Mouse (Mus musculus) liver, embryonic 11.5 days (tissue): ENCODE data around the gene Ctcf. TPM values are rescaled to one million over a fixed set of nuclear protein-coding genes. Genes with fewer than 3 reads are reported as not detected.
A peak's percentile ranks its signal among the peaks of the same experiment; 100 is the strongest.

ENCODE experiments used
- ATAC-seq: fragments of 200-750 bp; cut with Nextera tagmentation; replicated peaks from 2 replicates; pipeline ENCODE4 v1.8.0; 2017; ENCODE audit warnings: moderate number of reproducible peaks, mild to moderate bottlenecking, moderate TSS enrichment, moderate library complexity; ENCODE audit not compliant: low FRiP score
- DNase-seq: peaks from one replicate; pipeline ENCODE4 v3.0.0-alpha.2; 2017; ENCODE audit warnings: low spot score
- H3K27ac ChIP-seq: fragments of 300-500 bp; sonication (generic); 2 replicates; pipeline ENCODE4 v1.5.1; 2014; ENCODE audit warnings: mild to moderate bottlenecking, low read depth, low read length, control low read depth
- H3K27me3 ChIP-seq: fragments of 300-500 bp; sonication (generic); replicated peaks from 2 replicates; pipeline ENCODE4 v1.6.1; 2014; ENCODE audit warnings: low read length, mixed read lengths; ENCODE audit not compliant: control insufficient read depth, insufficient read depth
- H3K36me3 ChIP-seq: fragments of 300-500 bp; sonication (generic); 2 replicates; pipeline ENCODE4 v1.6.1; 2014; ENCODE audit warnings: mild to moderate bottlenecking, low read length, moderate library complexity, mixed read lengths; ENCODE audit not compliant: control insufficient read depth, insufficient read depth
- H3K4me1 ChIP-seq: fragments of 300-500 bp; sonication (generic); replicated peaks from 2 replicates; pipeline ENCODE4 v1.6.1; 2014; ENCODE audit warnings: low read length, mixed read lengths; ENCODE audit not compliant: control insufficient read depth, insufficient read depth
- H3K4me2 ChIP-seq: fragments of 300-500 bp; sonication (generic); 2 replicates; pipeline ENCODE4 v1.6.1; 2014; ENCODE audit warnings: mild to moderate bottlenecking, control low read depth, moderate library complexity
- H3K4me3 ChIP-seq: fragments of 300-500 bp; sonication (generic); 2 replicates; pipeline ENCODE4 v1.5.1; 2014; ENCODE audit warnings: low read depth, low read length, control low read depth
- H3K9ac ChIP-seq: fragments of 300-500 bp; sonication (generic); 2 replicates; pipeline ENCODE4 v1.6.1; 2014; ENCODE audit warnings: low read depth, low read length, control low read depth
- H3K9me3 ChIP-seq: fragments of 300-500 bp; sonication (generic); 2 replicates; pipeline ENCODE4 v1.6.1; 2016; ENCODE audit warnings: low read length, inconsistent platforms, mixed read lengths; ENCODE audit not compliant: control insufficient read depth
- WGBS: fragments of 180-500 bp; shearing (Covaris S2); extraction: QIAGEN DNeasy Blood & Tissue Kit; methylation state at CpG from one replicate; pipeline ENCODE4 v1.1.7; 2014; 5-methylcytosine and 5-hydroxymethylcytosine counted together
- polyA plus RNA-seq: library from polyadenylated mRNA; unstranded; fragments of >200 nt; fragmentation: Nextera tagmentation; extraction: Ambion mirVana; gene quantifications from 2 replicates; pipeline ENCODE4 v1.2.1, GENCODE M21; 2014

The Ctcf gene
- polyA plus RNA-seq, 1 experiment from 2014 or later: 79.0 TPM

GRCm38 (mm10) chr8:105699488-105700215 lies 63.3 kb downstream of the Ctcf start:
- peaks cover 24% of the 10 kb centered on the region for H3K36me3 ChIP-seq
- ATAC-seq (no peak), DNase-seq (no peak)
- H3K9ac ChIP-seq: peak overlapping the region; percentile 69; the same call in 1 of the 2 replicates
- H3K4me2 ChIP-seq: peak overlapping the region; percentile 98
- 92% methylated on average over 11 of the region's 11 CpGs for WGBS
- H3K9me3 ChIP-seq: no peaks in the 10 kb centered on the region
- H3K27ac ChIP-seq: no peak overlapping the region
- no peaks in the 10 kb centered on the region; the same call in 1 of the 2 replicates for H3K27me3 ChIP-seq
- H3K4me1 ChIP-seq: peaks cover 22% of the 10 kb centered on the region
- H3K4me3 ChIP-seq: peak overlapping the region; percentile 77

DNA sequence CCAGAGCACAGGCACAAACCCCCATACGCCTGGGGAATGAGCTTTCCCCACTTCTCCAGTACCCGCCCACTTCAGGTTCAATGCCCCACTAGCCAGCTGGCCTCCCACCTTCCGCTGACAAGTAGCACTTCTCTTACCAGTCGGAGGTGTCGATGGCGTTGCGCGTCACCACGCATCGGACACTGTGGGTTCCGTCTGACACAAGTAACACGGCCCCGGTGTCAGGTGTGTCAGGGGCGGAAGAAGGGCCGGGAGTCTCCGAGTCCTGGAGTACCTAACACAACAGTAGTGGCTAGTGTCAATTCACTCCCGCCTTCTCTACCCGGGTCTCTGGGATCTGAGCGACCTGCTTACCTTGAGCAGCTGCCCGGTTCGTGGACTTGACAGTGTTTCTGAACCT lies 64.2 kb downstream of the Ctcf start:
- WGBS: under 1% methylated on average over 21 of the region's 21 CpGs
- H3K9ac ChIP-seq: peak overlapping the region; percentile 69
- H3K9me3 ChIP-seq: no peaks in the 10 kb centered on the region
- peak overlapping the region; percentile 77 for H3K4me3 ChIP-seq
- H3K36me3 ChIP-seq: peaks cover 24% of the 10 kb centered on the region
- peak overlapping the region; percentile 98 for H3K4me2 ChIP-seq
- peak; percentile 53 for ATAC-seq
- no peak for DNase-seq
- H3K27ac ChIP-seq: peak overlapping the region; percentile 93
- no peaks in the 10 kb centered on the region for H3K27me3 ChIP-seq
- peaks cover 20% of the 10 kb centered on the region for H3K4me1 ChIP-seq

DNA sequence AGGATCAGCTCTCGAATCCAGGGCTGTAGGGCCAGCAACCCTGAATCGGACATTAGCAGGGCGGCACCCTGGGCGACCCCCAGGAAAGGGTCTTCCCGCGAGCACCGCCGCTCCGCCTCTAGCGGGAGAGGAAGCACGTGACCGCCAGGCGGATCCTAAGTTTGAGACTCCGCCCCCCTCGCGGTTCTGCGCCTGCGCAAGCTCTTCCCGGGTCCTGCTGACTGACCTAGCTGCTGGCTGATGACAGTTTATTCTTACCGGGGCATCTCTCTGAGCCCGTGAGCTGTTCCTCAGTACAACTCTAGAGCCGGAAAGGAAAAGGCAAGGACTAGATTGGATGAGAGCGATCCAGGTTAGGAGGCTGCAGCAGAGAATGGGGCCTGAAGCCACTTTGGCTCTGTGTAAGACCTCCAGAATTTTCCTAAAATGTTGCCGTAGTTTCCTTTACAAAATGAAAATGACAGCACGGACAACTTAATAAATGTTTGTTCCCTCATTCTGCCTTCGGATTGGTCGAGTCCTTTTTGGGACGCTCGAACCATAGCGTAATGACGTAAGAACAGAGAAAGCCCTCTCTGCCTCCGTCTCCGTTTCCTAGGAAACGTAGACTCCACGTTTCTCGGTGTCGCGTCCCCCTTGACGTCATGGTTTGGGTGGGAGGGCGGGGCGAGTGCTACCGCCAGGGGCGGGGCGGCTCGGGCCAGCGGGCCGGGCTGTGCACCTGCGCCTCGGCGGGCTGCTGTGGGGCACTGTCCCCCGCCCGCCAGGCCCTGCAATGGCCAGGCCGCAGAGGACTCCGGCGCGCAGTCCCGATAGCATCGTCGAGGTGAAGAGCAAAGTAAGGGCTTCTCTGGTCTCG lies 64.8 kb downstream of the Ctcf start, which contains the start of the genes Acd and Pard6a:
Gene Acd (minus strand): TSS at position 137 of the 859 bp plus-strand sequence.
Gene Pard6a (plus strand): TSS at position 183 of the 859 bp plus-strand sequence.
- DNase-seq: peak; percentile 98
- WGBS: under 1% methylated on average over 60 of the region's 60 CpGs
- Histone ChIP-seq H3K4me3 (peak within 1 kb of the TSS; percentile 77), H3K4me1 (peaks cover 20% of the 10 kb centered on the region), H3K4me2 (peak within 1 kb of the TSS; percentile 98), H3K36me3 (peaks cover 24% of the 10 kb centered on the region), H3K27ac (peak within 1 kb of the TSS; percentile 93), H3K9me3 (no peaks in the 10 kb centered on the region), H3K9ac (peak within 1 kb of the TSS; percentile 69), H3K27me3 (no peaks in the 10 kb centered on the region)
- ATAC-seq: peak; percentile 76

DNA sequence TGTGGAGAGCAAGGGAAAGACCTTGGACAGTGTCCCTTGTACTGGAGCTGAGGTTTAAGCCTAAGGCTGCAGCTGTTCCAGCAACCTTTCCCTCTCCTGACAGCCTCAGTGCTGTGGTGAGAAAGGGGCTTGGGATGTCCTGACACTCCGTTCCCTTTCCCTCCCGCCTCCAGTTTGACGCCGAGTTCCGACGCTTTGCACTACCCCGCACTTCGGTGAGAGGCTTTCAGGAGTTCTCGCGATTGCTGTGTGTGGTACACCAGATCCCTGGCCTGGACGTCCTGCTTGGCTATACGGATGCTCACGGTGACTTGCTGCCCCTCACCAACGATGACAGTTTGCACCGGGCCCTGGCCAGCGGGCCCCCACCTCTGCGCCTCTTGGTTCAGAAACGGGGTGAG lies 65.6 kb downstream of the Ctcf start:
- ATAC-seq (no peak), DNase-seq (no peak)
- Histone ChIP-seq H3K27me3 (no peaks in the 10 kb centered on the region), H3K36me3 (peaks cover 21% of the 10 kb centered on the region), H3K4me1 (peaks cover 22% of the 10 kb centered on the region), H3K9me3 (no peaks in the 10 kb centered on the region), H3K27ac (peak overlapping the region; percentile 13; the same call in 1 of the 2 replicates), H3K4me3 (peak overlapping the region; percentile 77), H3K4me2 (peak overlapping the region; percentile 98), H3K9ac (peak overlapping the region; percentile 60)
- 56% methylated on average over 18 of the region's 18 CpGs for WGBS

- no peaks in the 10 kb centered on the region for H3K9me3 ChIP-seq
- H3K27me3 ChIP-seq: no peaks in the 10 kb centered on the region
- H3K4me2 ChIP-seq: no peak overlapping the region; the same call in 1 of the 2 replicates
- H3K36me3 ChIP-seq: peaks cover 17% of the 10 kb centered on the region
- no peak overlapping the region for H3K4me3 ChIP-seq
- WGBS: 90% methylated on average over 24 of the region's 24 CpGs
- no peak overlapping the region for H3K27ac ChIP-seq
- ATAC-seq: no peak
- DNase-seq: no peak
- H3K9ac ChIP-seq: no peak overlapping the region
- H3K4me1 ChIP-seq: peaks cover 24% of the 10 kb centered on the region
Measured at GRCm38 (mm10) chr8:105702731-105703415, 66.5 kb downstream of the Ctcf start.

DNA sequence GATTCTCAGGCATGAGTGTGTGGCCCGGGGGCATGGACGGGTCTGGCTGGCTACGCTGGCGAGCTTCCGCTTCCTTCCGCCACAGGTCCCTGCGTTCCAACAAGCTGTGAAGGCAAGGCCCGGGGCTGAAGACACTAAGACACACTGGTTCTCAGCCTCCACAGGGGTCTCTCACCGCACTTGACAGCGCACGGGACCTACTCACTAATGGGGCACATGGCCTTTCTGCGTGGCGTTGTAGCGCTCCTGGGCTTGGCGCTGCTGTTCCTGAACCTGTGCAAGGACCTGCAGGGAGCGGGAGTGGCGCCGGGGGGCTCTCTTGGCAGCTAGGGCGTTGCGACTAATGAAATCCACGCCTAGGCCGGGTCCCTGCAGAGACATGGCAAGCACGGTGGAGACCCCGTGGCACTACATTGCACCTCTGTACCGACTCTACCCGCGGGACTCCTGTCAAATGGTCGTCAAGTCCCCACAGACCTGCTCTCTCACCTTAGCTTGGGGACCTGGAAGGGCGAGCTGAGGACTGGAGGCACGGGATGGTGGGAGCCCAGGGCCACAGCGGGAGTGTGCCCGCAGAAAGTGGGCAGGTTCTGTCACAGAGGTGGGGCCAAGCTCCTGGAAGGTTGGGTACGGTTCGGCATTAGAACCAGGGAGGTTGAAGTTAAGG lies 67.9 kb downstream of the Ctcf start:
- ATAC-seq (no peak), DNase-seq (no peak)
- H3K4me3 ChIP-seq: no peak overlapping the region
- H3K4me1 ChIP-seq: peaks cover 28% of the 10 kb centered on the region
- no peaks in the 10 kb centered on the region for H3K27me3 ChIP-seq
- H3K9me3 ChIP-seq: no peaks in the 10 kb centered on the region
- H3K36me3 ChIP-seq: peaks cover 8% of the 10 kb centered on the region
- H3K9ac ChIP-seq: no peak overlapping the region
- H3K4me2 ChIP-seq: no peak overlapping the region
- 92% methylated on average over 34 of the region's 34 CpGs for WGBS
- H3K27ac ChIP-seq: no peak overlapping the region

DNA sequence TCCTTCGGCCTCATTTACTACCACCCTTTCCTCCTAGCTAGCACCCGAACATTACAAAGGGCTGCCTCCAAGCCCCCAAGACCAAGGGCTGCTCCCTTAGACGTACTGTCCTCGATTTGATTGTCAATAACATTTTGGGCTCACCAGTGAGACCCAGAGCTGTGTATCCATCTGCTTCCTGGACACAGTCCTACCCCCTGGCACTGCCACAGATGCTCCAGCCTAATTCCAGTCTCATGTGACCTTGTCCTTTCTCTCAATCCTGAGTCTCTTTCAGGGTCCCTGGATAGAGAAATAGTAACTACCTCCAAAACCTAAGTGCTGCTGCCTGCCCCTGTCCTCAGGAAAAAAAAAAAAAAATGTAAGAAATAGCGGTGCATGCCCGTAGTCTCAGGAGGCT lies 68.6 kb downstream of the Ctcf start:
- H3K4me2 ChIP-seq: no peak overlapping the region
- H3K4me1 ChIP-seq: peaks cover 25% of the 10 kb centered on the region
- H3K9me3 ChIP-seq: no peaks in the 10 kb centered on the region
- peaks cover 8% of the 10 kb centered on the region for H3K36me3 ChIP-seq
- DNase-seq (no peak), ATAC-seq (no peak)
- no peak overlapping the region for H3K27ac ChIP-seq
- no peak overlapping the region for H3K4me3 ChIP-seq
- H3K9ac ChIP-seq: no peak overlapping the region
- no peaks in the 10 kb centered on the region for H3K27me3 ChIP-seq
- 91% methylated on average over 6 of the region's 6 CpGs for WGBS

DNA sequence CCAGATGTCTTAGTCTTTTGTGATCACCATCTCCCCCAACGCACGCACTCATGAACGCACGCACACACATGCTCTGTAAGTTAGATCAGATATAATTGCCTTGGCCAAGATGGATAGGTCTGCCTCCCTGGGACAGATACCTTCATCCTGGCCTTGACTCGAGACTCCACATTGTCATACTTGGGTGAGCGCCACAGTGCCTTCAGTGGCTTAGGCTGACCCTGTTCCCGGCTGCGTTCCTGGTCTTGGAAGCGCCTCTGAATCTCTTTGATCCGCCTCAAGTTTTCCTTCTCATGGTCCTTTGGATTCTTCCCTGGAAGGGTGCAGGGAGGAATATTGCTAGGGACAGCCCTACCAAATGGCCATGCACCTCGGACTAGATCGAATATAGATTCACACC lies 70.1 kb downstream of the Ctcf start:
- Histone ChIP-seq H3K9me3 (no peaks in the 10 kb centered on the region), H3K9ac (peak overlapping the region; percentile 12; the same call in 1 of the 2 replicates), H3K27me3 (no peaks in the 10 kb centered on the region), H3K4me1 (peaks cover 21% of the 10 kb centered on the region), H3K27ac (no peak overlapping the region), H3K36me3 (peaks cover 8% of the 10 kb centered on the region), H3K4me3 (peak overlapping the region; percentile 82; the same call in 1 of the 2 replicates), H3K4me2 (peak overlapping the region; percentile 85)
- ATAC-seq: no peak
- WGBS: 84% methylated on average over 12 of the region's 12 CpGs
- no peak for DNase-seq
